Mouse (Mus musculus) hindbrain, embryonic 11.5 days (tissue): ENCODE results near the gene Myl3. TPM values are rescaled to one million over a fixed set of nuclear protein-coding genes. Genes with fewer than 3 reads are reported as not detected.

Source experiments
- ATAC-seq: fragments of 200-750 bp; cut with Nextera tagmentation; 2 replicates; pipeline ENCODE4 v1.8.0; 2017; ENCODE audit warnings: mild to moderate bottlenecking, moderate TSS enrichment, moderate library complexity; ENCODE audit not compliant: low FRiP score
- DNase-seq: peaks from one replicate; pipeline ENCODE4 v3.0.0-alpha.2; 2015; ENCODE audit warnings: low spot score
- H3K27ac ChIP-seq: fragments of 300-500 bp; sonication (generic); 2 replicates; pipeline ENCODE4 v1.5.1; 2014; ENCODE audit warnings: mild to moderate bottlenecking, low read depth, low read length
- H3K27me3 ChIP-seq: fragments of 300-500 bp; sonication (generic); 2 replicates; pipeline ENCODE4 v1.6.1; 2014; ENCODE audit warnings: mild to moderate bottlenecking, low read length, moderate library complexity, mixed read lengths; ENCODE audit not compliant: control insufficient read depth, insufficient read depth
- H3K36me3 ChIP-seq: fragments of 300-500 bp; sonication (generic); 2 replicates; pipeline ENCODE4 v1.6.1; 2014; ENCODE audit warnings: mild to moderate bottlenecking, low read length, moderate library complexity, mixed read lengths; ENCODE audit not compliant: control insufficient read depth, insufficient read depth
- H3K4me1 ChIP-seq: fragments of 300-500 bp; sonication (generic); replicated peaks from 2 replicates; pipeline ENCODE4 v1.6.1; 2014; ENCODE audit warnings: low read length, mixed read lengths; ENCODE audit not compliant: control insufficient read depth, insufficient read depth
- H3K4me2 ChIP-seq: fragments of 300-500 bp; sonication (generic); replicated peaks from 2 replicates; pipeline ENCODE4 v1.6.1; 2014; ENCODE audit warnings: mild to moderate bottlenecking, low read depth, low read length
- H3K4me3 ChIP-seq: fragments of 300-500 bp; sonication (generic); 2 replicates; pipeline ENCODE4 v1.5.1; 2014; ENCODE audit warnings: low read depth, low read length
- H3K9ac ChIP-seq: fragments of 300-500 bp; sonication (generic); 2 replicates; pipeline ENCODE4 v1.6.1; 2014; ENCODE audit warnings: low read depth, low read length
- H3K9me3 ChIP-seq: fragments of 300-500 bp; sonication (generic); 2 replicates; pipeline ENCODE4 v1.6.1; 2016; ENCODE audit warnings: low read length; ENCODE audit not compliant: control insufficient read depth
- WGBS: fragments of 180-500 bp; shearing (Covaris S2); extraction: QIAGEN DNeasy Blood & Tissue Kit; methylation state at CpG from one replicate; pipeline ENCODE4 v1.1.7; 2014; 5-methylcytosine and 5-hydroxymethylcytosine counted together
- polyA plus RNA-seq: library from polyadenylated mRNA; unstranded; fragments of >200 nt; fragmentation: Nextera tagmentation; extraction: Ambion mirVana; gene quantifications from 2 replicates; pipeline ENCODE4 v1.2.1, GENCODE M21; 2014

Gene Myl3
- polyA plus RNA-seq, 1 experiment from 2014 or later: 0.42 TPM

GRCm38 (mm10) chr9:110746238-110746637 lies 4.6 kb downstream of the Myl3 start:
- H3K4me1 ChIP-seq: no peaks in the 10 kb centered on the region; the same call in 1 of the 2 replicates
- no peak overlapping the region for H3K9ac ChIP-seq
- DNase-seq (no peak), ATAC-seq (no peak)
- no peak overlapping the region for H3K4me3 ChIP-seq
- no peaks in the 10 kb centered on the region for H3K36me3 ChIP-seq
- no peak overlapping the region for H3K27ac ChIP-seq
- H3K27me3 ChIP-seq: 0 out of 2 replicates have a peak, but pooled peaks cover 7% of the 10 kb centered on the region
- H3K9me3 ChIP-seq: no peaks in the 10 kb centered on the region
- no peak overlapping the region for H3K4me2 ChIP-seq
- WGBS: 37% methylated on average over 5 of the region's 5 CpGs

- H3K27ac ChIP-seq: no peak within 1 kb of the TSS
- WGBS: 63% methylated on average over 7 of the region's 7 CpGs
- H3K9me3 ChIP-seq: no peaks in the 10 kb centered on the region
- H3K27me3 ChIP-seq: 0 out of 2 replicates have a peak, but pooled peaks cover 7% of the 10 kb centered on the region
- no peak for ATAC-seq
- H3K4me1 ChIP-seq: no peaks in the 10 kb centered on the region
- no peak for DNase-seq
- H3K9ac ChIP-seq: no peak within 1 kb of the TSS
- H3K4me3 ChIP-seq: no peak within 1 kb of the TSS
- no peak within 1 kb of the TSS for H3K4me2 ChIP-seq
- no peaks in the 10 kb centered on the region for H3K36me3 ChIP-seq
These were observed 5.3 kb downstream of the Myl3 start, which contains the start of gene Pth1r for GRCm38 (mm10) chr9:110746961-110747360. Gene Pth1r (minus strand): TSS chr9:110747145.

- H3K27me3 ChIP-seq: 0 out of 2 replicates have a peak, but pooled peaks cover 7% of the 10 kb centered on the region
- 59% methylated on average over 2 of the region's 2 CpGs for WGBS
These were observed 6.8 kb downstream of the Myl3 start for GRCm38 (mm10) chr9:110748451-110748850.

GRCm38 (mm10) chr9:110750404-110751187 lies 8.9 kb downstream of the Myl3 start:
- no peaks in the 10 kb centered on the region for H3K36me3 ChIP-seq
- no peak overlapping the region for H3K9ac ChIP-seq
- H3K9me3 ChIP-seq: no peaks in the 10 kb centered on the region
- ATAC-seq: no peak
- WGBS: 39% methylated on average over 14 of the region's 14 CpGs
- H3K4me3 ChIP-seq: no peak overlapping the region
- H3K4me1 ChIP-seq: no peaks in the 10 kb centered on the region
- no peak overlapping the region for H3K4me2 ChIP-seq
- no peak overlapping the region for H3K27ac ChIP-seq
- H3K27me3 ChIP-seq: no peaks in the 10 kb centered on the region
- DNase-seq: no peak

More at GRCm38 (mm10) chr9:110748451-110748850, 6.8 kb downstream of the Myl3 start:
- Histone ChIP-seq H3K9me3 (no peaks in the 10 kb centered on the region), H3K4me1 (no peaks in the 10 kb centered on the region), H3K4me3 (no peak overlapping the region), H3K27ac (no peak overlapping the region), H3K36me3 (no peaks in the 10 kb centered on the region), H3K9ac (no peak overlapping the region), H3K4me2 (no peak overlapping the region)
- no peak for ATAC-seq
- DNase-seq: no peak

- Histone ChIP-seq H3K36me3 (no peaks in the 10 kb centered on the region), H3K4me2 (no peak overlapping the region), H3K27me3 (no peaks in the 10 kb centered on the region), H3K9ac (no peak overlapping the region), H3K9me3 (no peaks in the 10 kb centered on the region), H3K4me3 (no peak overlapping the region), H3K4me1 (no peaks in the 10 kb centered on the region), H3K27ac (no peak overlapping the region)
- DNase-seq: no peak
- no peak for ATAC-seq
- 88% methylated on average over 5 of the region's 5 CpGs for WGBS
These were observed 9.8 kb downstream of the Myl3 start for GRCm38 (mm10) chr9:110751412-110751811.

- H3K4me3 ChIP-seq: no peak overlapping the region
- H3K27me3 ChIP-seq: no peaks in the 10 kb centered on the region
- ATAC-seq (no peak), DNase-seq (no peak)
- no peaks in the 10 kb centered on the region for H3K36me3 ChIP-seq
- H3K4me1 ChIP-seq: no peaks in the 10 kb centered on the region
- no peaks in the 10 kb centered on the region for H3K9me3 ChIP-seq
- H3K9ac ChIP-seq: no peak overlapping the region
- 72% methylated on average over 4 of the region's 4 CpGs for WGBS
- H3K4me2 ChIP-seq: no peak overlapping the region
- no peak overlapping the region for H3K27ac ChIP-seq
These were observed 11.3 kb downstream of the Myl3 start for GRCm38 (mm10) chr9:110752917-110753435.

- ATAC-seq: no peak
- no peak overlapping the region for H3K4me3 ChIP-seq
- DNase-seq: no peak
- no peak overlapping the region for H3K9ac ChIP-seq
- no peak overlapping the region for H3K4me2 ChIP-seq
- H3K36me3 ChIP-seq: no peaks in the 10 kb centered on the region
- no peaks in the 10 kb centered on the region for H3K9me3 ChIP-seq
- no peak overlapping the region for H3K27ac ChIP-seq
- 85% methylated on average over 3 of the region's 4 CpGs for WGBS
- no peaks in the 10 kb centered on the region for H3K27me3 ChIP-seq
- no peaks in the 10 kb centered on the region for H3K4me1 ChIP-seq
These were observed 12.1 kb downstream of the Myl3 start for GRCm38 (mm10) chr9:110753773-110754172.

- H3K4me1 ChIP-seq: no peaks in the 10 kb centered on the region
- DNase-seq: no peak
- no peaks in the 10 kb centered on the region for H3K36me3 ChIP-seq
- H3K27me3 ChIP-seq: no peaks in the 10 kb centered on the region
- H3K4me2 ChIP-seq: no peak overlapping the region
- no peak overlapping the region for H3K27ac ChIP-seq
- 81% methylated on average over 5 of the region's 5 CpGs for WGBS
- no peak overlapping the region for H3K9ac ChIP-seq
- ATAC-seq: no peak
- H3K4me3 ChIP-seq: no peak overlapping the region
- no peaks in the 10 kb centered on the region for H3K9me3 ChIP-seq
These were observed 16.2 kb downstream of the Myl3 start for GRCm38 (mm10) chr9:110757816-110758215.

- Histone ChIP-seq H3K36me3 (no peaks in the 10 kb centered on the region), H3K27me3 (no peaks in the 10 kb centered on the region), H3K4me3 (no peak overlapping the region), H3K4me1 (no peaks in the 10 kb centered on the region), H3K9ac (no peak overlapping the region), H3K27ac (no peak overlapping the region), H3K4me2 (no peak overlapping the region), H3K9me3 (no peaks in the 10 kb centered on the region)
- WGBS: 72% methylated on average over 8 of the region's 8 CpGs
- DNase-seq: no peak
- ATAC-seq: no peak
These were observed 16.9 kb downstream of the Myl3 start for GRCm38 (mm10) chr9:110758605-110759004.
